Mouse (Mus musculus): ENCODE measurements at regions not wholly inside any gene's neighbourhood (a gene's known extent, or its start where the extent isn't known, plus 50 kb on each side); places are given as distances from the start of the nearest gene placed in this dataset.

GRCm38 (mm10) chr2:78427659-78428336, 440.1 kb upstream of the Ube2e3 start:
- DNase-seq (ENCODE audit: extremely low spot score, low spot score) = no peak

- no peak for DNase-seq (ENCODE audit: extremely low spot score, low spot score)
Observed at GRCm38 (mm10) chr2:78418561-78419338, 449.2 kb upstream of the Ube2e3 start.

- no peak for DNase-seq (ENCODE audit: extremely low spot score, low spot score)
Observed at GRCm38 (mm10) chr2:78416574-78417109, 451.3 kb upstream of the Ube2e3 start.

- DNase-seq (ENCODE audit: extremely low spot score, low spot score) = no peak
Observed at GRCm38 (mm10) chr2:78412985-78413384, 454.9 kb upstream of the Ube2e3 start.

GRCm38 (mm10) chr2:78403890-78404289, 457.7 kb upstream of the Cwc22 start:
- DNase-seq (ENCODE audit: extremely low spot score, low spot score) = no peak

GRCm38 (mm10) chr2:78399236-78399635, 453.1 kb upstream of the Cwc22 start:
- no peak for DNase-seq (ENCODE audit: extremely low spot score, low spot score)

- DNase-seq (ENCODE audit: extremely low spot score, low spot score) = no peak
Observed at GRCm38 (mm10) chr2:78396924-78397323, 450.7 kb upstream of the Cwc22 start.

- no peak for DNase-seq (ENCODE audit: extremely low spot score, low spot score)
Observed at GRCm38 (mm10) chr2:78393090-78393489, 446.9 kb upstream of the Cwc22 start.

GRCm38 (mm10) chr2:78392425-78392824, 446.2 kb upstream of the Cwc22 start:
- DNase-seq (ENCODE audit: extremely low spot score, low spot score) = no peak

- no peak for DNase-seq (ENCODE audit: extremely low spot score, low spot score)
Observed at GRCm38 (mm10) chr2:78388001-78388400, 441.8 kb upstream of the Cwc22 start.

- DNase-seq (ENCODE audit: extremely low spot score, low spot score) = no peak
Observed at GRCm38 (mm10) chr2:78381234-78381633, 435.1 kb upstream of the Cwc22 start.

GRCm38 (mm10) chr2:78331736-78332475, 385.7 kb upstream of the Cwc22 start:
- no peak for DNase-seq (ENCODE audit: extremely low spot score, low spot score)

- DNase-seq (ENCODE audit: extremely low spot score, low spot score) = no peak
Observed at GRCm38 (mm10) chr2:78326091-78326490, 379.9 kb upstream of the Cwc22 start.

- no peak for DNase-seq (ENCODE audit: extremely low spot score, low spot score)
Observed at GRCm38 (mm10) chr2:78322216-78322965, 376.2 kb upstream of the Cwc22 start.

- DNase-seq (ENCODE audit: extremely low spot score, low spot score) = no peak
Observed at GRCm38 (mm10) chr2:78311766-78312491, 365.8 kb upstream of the Cwc22 start.

- no peak for DNase-seq (ENCODE audit: extremely low spot score, low spot score)
Observed at GRCm38 (mm10) chr2:78309361-78309760, 363.2 kb upstream of the Cwc22 start.

GRCm38 (mm10) chr2:78306897-78307296, 360.7 kb upstream of the Cwc22 start:
- no peak for DNase-seq (ENCODE audit: extremely low spot score, low spot score)

- no peak for DNase-seq (ENCODE audit: extremely low spot score, low spot score)
Observed at GRCm38 (mm10) chr2:78291665-78292064, 345.5 kb upstream of the Cwc22 start.

- DNase-seq (ENCODE audit: extremely low spot score, low spot score) = no peak
Observed at GRCm38 (mm10) chr2:78284806-78285205, 338.6 kb upstream of the Cwc22 start.

GRCm38 (mm10) chr2:78283605-78284004, 337.4 kb upstream of the Cwc22 start:
- no peak for DNase-seq (ENCODE audit: extremely low spot score, low spot score)

Data from neural tube, embryonic 10.5 days (tissue).